Comparison of ENCODE assay signal across 7 mouse cellular contexts in the genomic region with DNA sequence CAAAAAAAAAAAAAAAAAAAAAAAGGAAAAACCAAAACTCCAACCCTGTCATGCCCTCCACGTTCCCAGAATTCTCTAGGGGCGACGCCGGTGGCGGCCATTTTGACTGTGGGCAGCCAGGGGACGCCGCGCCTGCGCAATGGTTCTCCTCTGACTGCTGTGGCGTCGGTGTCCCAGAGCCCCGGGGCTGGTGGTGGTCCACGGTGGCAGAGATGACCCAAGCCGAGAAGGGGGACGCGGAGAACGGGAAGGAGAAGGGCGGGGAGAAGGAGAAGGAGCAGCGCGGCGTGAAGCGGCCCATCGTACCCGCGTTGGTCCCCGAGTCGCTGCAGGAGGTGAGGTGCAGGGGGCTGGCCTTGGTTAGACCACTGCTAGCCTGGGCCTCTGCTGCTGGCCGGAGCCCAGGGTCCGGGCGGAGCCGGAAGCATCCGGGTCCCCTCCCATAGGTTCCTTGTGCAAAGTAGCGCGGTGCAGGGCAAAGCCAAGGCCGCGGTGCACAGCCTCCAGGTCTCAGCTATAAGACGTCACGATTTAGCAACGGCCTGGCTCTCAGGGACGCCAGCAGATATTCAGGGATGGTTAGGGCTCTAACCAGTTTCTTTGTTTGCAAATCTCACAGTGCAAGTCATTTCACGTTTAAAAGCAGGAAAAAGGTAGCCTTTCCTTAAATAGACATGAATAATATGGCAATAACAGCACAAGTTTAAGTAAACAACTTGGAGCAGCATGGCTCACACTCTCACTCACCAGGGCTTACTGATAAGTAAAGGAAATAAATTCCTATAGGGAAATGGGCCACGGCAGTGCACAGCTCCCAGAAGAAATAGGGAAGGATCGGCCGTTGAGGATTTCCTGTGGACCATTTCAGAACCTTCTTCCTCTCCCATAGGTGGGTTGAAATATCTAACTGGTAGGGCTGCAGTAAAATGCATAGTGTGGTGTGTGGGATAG. TPM values are rescaled to one million over a fixed set of nuclear protein-coding genes. Genes with fewer than 3 reads are reported as not detected.
DNase-seq lines count a peak whose midpoint lies in the region; ATAC-seq and TF ChIP-seq lines count a peak whose summit lies in the region.

A gene (plus strand): TSS at position 84 of the 951 bp plus-strand sequence.

- peak; percentile 95 for ATAC-seq in embryonic facial prominence, embryonic 12.5 days (ENCODE audit: insufficient number of reproducible peaks, insufficient read depth, low FRiP score, low TSS enrichment)
- peak; percentile 97 for ATAC-seq in limb, embryonic 12.5 days (ENCODE audit: insufficient number of reproducible peaks, insufficient read depth, low FRiP score, low TSS enrichment, low read depth)
- peak; percentile 94 for ATAC-seq in midbrain, embryonic 15.5 days (replicated peaks)

- peak within 1 kb of the TSS; percentile 85 for H3K9ac ChIP-seq in embryonic facial prominence, embryonic 12.5 days
- H3K9ac ChIP-seq in limb, embryonic 12.5 days (replicated peaks), result peak within 1 kb of the TSS; percentile 78
- H3K9ac ChIP-seq in midbrain, embryonic 15.5 days, result peak within 1 kb of the TSS; percentile 93

- peaks cover 54% of the 10 kb centered on the region for H3K36me3 ChIP-seq in embryonic facial prominence, embryonic 12.5 days
- H3K36me3 ChIP-seq in kidney, adult 2 months (ENCODE audit: control insufficient read depth, insufficient read depth, low read length), result peaks cover 2% of the 10 kb centered on the region; the same call in 1 of the 2 replicates
- peaks cover 68% of the 10 kb centered on the region for H3K36me3 ChIP-seq in limb, embryonic 12.5 days
- H3K36me3 ChIP-seq in midbrain, embryonic 15.5 days (replicated peaks), result peaks cover 44% of the 10 kb centered on the region
- peaks cover 12% of the 10 kb centered on the region; the same call in 1 of the 2 replicates for H3K36me3 ChIP-seq in spleen, adult 2 months (ENCODE audit: control insufficient read depth, insufficient read depth, low read length)

- peak; percentile 97 for DNase-seq in adrenal gland, postnatal 25 days
- peak; percentile 95 to 98 for DNase-seq in heart, adult 18-20 months
- DNase-seq in kidney, adult 2 months, result peak; percentile 96
- DNase-seq in spleen, adult 2 months (ENCODE audit: low read depth in 1 of 2, low spot score in 2 of 2), result peak; percentile 44 to 90

- peak within 1 kb of the TSS; percentile 79 for H3K4me3 ChIP-seq in embryonic facial prominence, embryonic 12.5 days
- H3K4me3 ChIP-seq in kidney, adult 2 months (ENCODE audit: insufficient read depth, low read depth, low read length), result peak within 1 kb of the TSS; percentile 99
- H3K4me3 ChIP-seq in limb, embryonic 12.5 days (replicated peaks), result peak within 1 kb of the TSS; percentile 74
- H3K4me3 ChIP-seq in midbrain, embryonic 15.5 days, result peak within 1 kb of the TSS; percentile 69
- peak within 1 kb of the TSS; percentile 82 for H3K4me3 ChIP-seq in spleen, adult 2 months (ENCODE audit: extremely low read depth, insufficient read depth, insufficient read length)

- H3K4me1 ChIP-seq in embryonic facial prominence, embryonic 12.5 days, result peaks cover 9% of the 10 kb centered on the region; the same call in 1 of the 2 replicates
- H3K4me1 ChIP-seq in kidney, adult 2 months (ENCODE audit: control insufficient read depth, insufficient read depth, low read length), result peaks cover 2% of the 10 kb centered on the region; the same call in 1 of the 2 replicates
- peaks cover 10% of the 10 kb centered on the region for H3K4me1 ChIP-seq in limb, embryonic 12.5 days (replicated peaks)
- H3K4me1 ChIP-seq in midbrain, embryonic 15.5 days, result peaks cover 10% of the 10 kb centered on the region
- peaks cover 3% of the 10 kb centered on the region; the same call in 1 of the 2 replicates for H3K4me1 ChIP-seq in spleen, adult 2 months (ENCODE audit: control insufficient read depth, insufficient read depth, insufficient read length)

- peak within 1 kb of the TSS; percentile 72 for H3K4me2 ChIP-seq in embryonic facial prominence, embryonic 12.5 days (replicated peaks)
- peak within 1 kb of the TSS; percentile 82 for H3K4me2 ChIP-seq in limb, embryonic 12.5 days
- peak within 1 kb of the TSS; percentile 69 for H3K4me2 ChIP-seq in midbrain, embryonic 15.5 days

- no peaks in the 10 kb centered on the region for H3K27me3 ChIP-seq in embryonic facial prominence, embryonic 12.5 days
- H3K27me3 ChIP-seq in kidney, adult 2 months (replicated peaks; ENCODE audit: control insufficient read depth, insufficient read depth, low read length), result no peaks in the 10 kb centered on the region
- H3K27me3 ChIP-seq in limb, embryonic 12.5 days, result no peaks in the 10 kb centered on the region
- no peaks in the 10 kb centered on the region for H3K27me3 ChIP-seq in midbrain, embryonic 15.5 days (replicated peaks)
- H3K27me3 ChIP-seq in spleen, adult 2 months (ENCODE audit: control insufficient read depth, insufficient read depth, low read length), result no peaks in the 10 kb centered on the region

- H3K27ac ChIP-seq in embryonic facial prominence, embryonic 12.5 days, result peak within 1 kb of the TSS; percentile 89
- H3K27ac ChIP-seq in kidney, adult 2 months (ENCODE audit: insufficient read depth, low read depth, low read length), result peak within 1 kb of the TSS; percentile 99
- peak within 1 kb of the TSS; percentile 93 for H3K27ac ChIP-seq in limb, embryonic 12.5 days
- H3K27ac ChIP-seq in midbrain, embryonic 15.5 days, result peak within 1 kb of the TSS; percentile 87
- peak within 1 kb of the TSS; percentile 80 for H3K27ac ChIP-seq in spleen, adult 2 months (ENCODE audit: insufficient read depth, low read length)

- 0 out of 2 replicates have a peak, but pooled peaks cover 6% of the 10 kb centered on the region for H3K9me3 ChIP-seq in embryonic facial prominence, embryonic 12.5 days
- 0 out of 2 replicates have a peak, but pooled peaks cover 6% of the 10 kb centered on the region for H3K9me3 ChIP-seq in limb, embryonic 12.5 days
- no peaks in the 10 kb centered on the region for H3K9me3 ChIP-seq in midbrain, embryonic 15.5 days

- peak; percentile 36 for TF ChIP-seq POLR2A in kidney, adult 2 months (IDR thresholded peaks at IDR 0.05; ENCODE audit: low read depth, low read length)
- no peak; the same call in none of the 2 replicates for TF ChIP-seq POLR2A in spleen, adult 2 months (IDR thresholded peaks at IDR 0.05; ENCODE audit: low read depth, low read length)

- TF ChIP-seq CTCF in kidney, adult 2 months (conservative IDR thresholded peaks at IDR 0.05; ENCODE audit: insufficient read depth, insufficient read length, low read depth, low read length), result no peak
- TF ChIP-seq CTCF in spleen, adult 2 months (IDR thresholded peaks at IDR 0.05; ENCODE audit: extremely low read depth, insufficient read depth, insufficient read length, insufficient replicate concordance), result no peak

- WGBS in embryonic facial prominence, embryonic 12.5 days, result 2% methylated on average over 44 of the region's 44 CpGs
- under 1% methylated on average over 44 of the region's 44 CpGs for WGBS in kidney, adult 2 months
- 2% methylated on average over 44 of the region's 44 CpGs for WGBS in limb, embryonic 12.5 days
- WGBS in midbrain, embryonic 15.5 days, result 2% methylated on average over 44 of the region's 44 CpGs
- WGBS in spleen, adult 2 months, result under 1% methylated on average over 44 of the region's 44 CpGs

RNA-seq across cellular contexts. Expression of the gene that starts here (rescaled TPM):
- total RNA-seq in adrenal gland, postnatal 25 days (2021), result 63.0 and 78.1 TPM in 2 replicates
- 76.7 and 79.9 TPM in 2 replicates for polyA plus RNA-seq in embryonic facial prominence, embryonic 12.5 days (2016; fragmentation: Nextera tagmentation; extraction: Ambion mirVana)
- total RNA-seq in heart, adult 18-20 months (2021), result 10 to 100 TPM; 37.7 to 40.7 TPM
- 20.1 and 22.2 TPM in 2 replicates for polyA plus RNA-seq in kidney, adult 2 months (2012; rRNA removed)
- 77.4 and 78.1 TPM in 2 replicates for polyA plus RNA-seq in limb, embryonic 12.5 days (2016; fragmentation: Nextera tagmentation; extraction: Ambion mirVana)
- 84.8 and 86.1 TPM in 2 replicates for polyA plus RNA-seq in midbrain, embryonic 15.5 days (2015; fragmentation: Nextera tagmentation; extraction: Ambion mirVana)
- polyA plus RNA-seq in spleen, adult 2 months (2012; rRNA removed), result 12.2 and 14.1 TPM in 2 replicates

Comparison
In these comparisons a context has a peak if more than half of its experiments do, and no peak if none do; other contexts are left out.
1. Peak in every context shown above with its lines: DNase-seq, ATAC-seq, H3K4me3 ChIP-seq and H3K27ac ChIP-seq.